Mouse (Mus musculus) mouse trophoblast stem cell (cell line): ENCODE measurements around the gene Fignl2.
"Not testable (repeated sequence)": the region's sequence is repeated elsewhere in the genome, so short reads cannot be mapped to it uniquely, and the experiment has no call there.

Experiments used
- in situ Hi-C, 2 experiments: fragments of 300-500 bp; cut with MseI, MboI; formaldehyde crosslinking; loops; 2 replicates in 1 of 2; 3 replicates in 1 of 2; pipeline ENCODE4 v1.15.1; 2025

Gene Fignl2

GRCm38 (mm10) chr15:101077813-101078730 lies at the start of gene Fignl2:
Fignl2 (minus strand) TSS chr15:101078567.
- in situ Hi-C loops, result no loop called here

- in situ Hi-C loops, result no loop called here
These were observed 48.6 kb upstream of the Fignl2 start for GRCm38 (mm10) chr15:101126876-101127544.

GRCm38 (mm10) chr15:101125561-101125960 lies 47.2 kb upstream of the Fignl2 start:
- in situ Hi-C loops, result no loop called here

- in situ Hi-C loops, result no loop called here
These were observed 44.8 kb upstream of the Fignl2 start for GRCm38 (mm10) chr15:101123202-101123601.

- in situ Hi-C loops, result no loop called here
These were observed 43.9 kb upstream of the Fignl2 start for GRCm38 (mm10) chr15:101122290-101122589.

GRCm38 (mm10) chr15:101121411-101122289 lies 43.3 kb upstream of the Fignl2 start:
- in situ Hi-C loops, result no loop called here

GRCm38 (mm10) chr15:101118399-101119125 lies 40.2 kb upstream of the Fignl2 start:
- in situ Hi-C loops, result no loop called here

- in situ Hi-C loops, result no loop called here
These were observed 37.2 kb upstream of the Fignl2 start, which contains the start of gene Ankrd33 for GRCm38 (mm10) chr15:101115511-101116110. Ankrd33 (plus strand) TSS chr15:101115755.

- in situ Hi-C loops, result not testable (repeated sequence)
These were observed 35.4 kb upstream of the Fignl2 start for GRCm38 (mm10) chr15:101113778-101114177.

GRCm38 (mm10) chr15:101113176-101113575 lies 34.8 kb upstream of the Fignl2 start:
- in situ Hi-C loops, result no loop called here

GRCm38 (mm10) chr15:101107906-101108671 lies 29.7 kb upstream of the Fignl2 start:
- in situ Hi-C loops, result loop anchor here in 1 of 2 experiments (5.0 kb wide), 1 partner anchor 46 kb away; no protein-coding TSS in a partner anchor

- in situ Hi-C loops, result loop anchor here in 1 of 2 experiments (5.0 kb wide), 1 partner anchor 44 kb away; no protein-coding TSS in a partner anchor
These were observed 27.6 kb upstream of the Fignl2 start for GRCm38 (mm10) chr15:101106011-101106410.

- in situ Hi-C loops, result loop anchor here in 1 of 2 experiments (5.0 kb wide), 1 partner anchor 43 kb away; no protein-coding TSS in a partner anchor
These were observed 27.2 kb upstream of the Fignl2 start for GRCm38 (mm10) chr15:101105496-101105994.

- in situ Hi-C loops, result no loop called here
These were observed 25.4 kb upstream of the Fignl2 start for GRCm38 (mm10) chr15:101103605-101104304.

- in situ Hi-C loops, result no loop called here
These were observed 22.6 kb upstream of the Fignl2 start for GRCm38 (mm10) chr15:101100996-101101395.

GRCm38 (mm10) chr15:101097985-101098651 lies 19.8 kb upstream of the Fignl2 start:
- in situ Hi-C loops, result no loop called here

- in situ Hi-C loops, result no loop called here
These were observed 17.0 kb upstream of the Fignl2 start for GRCm38 (mm10) chr15:101095392-101095791.

- in situ Hi-C loops, result no loop called here
These were observed 16.6 kb upstream of the Fignl2 start for GRCm38 (mm10) chr15:101094979-101095378.
